Mouse (Mus musculus) stomach, postnatal 0 days (tissue): Measurements from ENCODE around the gene Edf1. TPM values are rescaled to one million over a fixed set of nuclear protein-coding genes. Genes with fewer than 3 reads are reported as not detected.

ENCODE experiments used
- ATAC-seq: fragments of 200-750 bp; cut with Nextera tagmentation; 2 replicates; pipeline ENCODE4 v1.8.0; 2017; ENCODE audit not compliant: low FRiP score, low TSS enrichment
- DNase-seq: peaks from one replicate; pipeline ENCODE4 v3.0.0-alpha.2; 2016; ENCODE audit warnings: low spot score
- H3K27ac ChIP-seq: fragments of 300-500 bp; sonication (generic); replicated peaks from 2 replicates; pipeline ENCODE4 v1.5.1; 2014; ENCODE audit warnings: mild to moderate bottlenecking, control low read depth
- H3K27me3 ChIP-seq: fragments of 300-500 bp; sonication (generic); 2 replicates; pipeline ENCODE4 v1.6.1; 2014; ENCODE audit warnings: low read length; ENCODE audit not compliant: control insufficient read depth, insufficient read depth
- H3K36me3 ChIP-seq: fragments of 300-500 bp; sonication (generic); 2 replicates; pipeline ENCODE4 v1.6.1; 2014; ENCODE audit warnings: low read length, mixed read lengths; ENCODE audit not compliant: control insufficient read depth, insufficient read depth
- H3K4me1 ChIP-seq: fragments of 300-500 bp; sonication (generic); replicated peaks from 2 replicates; pipeline ENCODE4 v1.6.1; 2014; ENCODE audit warnings: antibody characterized with exemption; ENCODE audit not compliant: control insufficient read depth, insufficient read depth
- H3K4me2 ChIP-seq: fragments of 300-500 bp; sonication (generic); replicated peaks from 2 replicates; pipeline ENCODE4 v1.6.1; 2014; ENCODE audit warnings: low read depth, mild to moderate bottlenecking, control low read depth, moderate library complexity
- H3K4me3 ChIP-seq: fragments of 300-500 bp; sonication (generic); 2 replicates; pipeline ENCODE4 v1.5.1; 2014; ENCODE audit warnings: low read depth, low read length, control low read depth
- H3K9ac ChIP-seq: fragments of 300-500 bp; sonication (generic); 2 replicates; pipeline ENCODE4 v1.6.1; 2014; ENCODE audit warnings: mild to moderate bottlenecking, low read length, control low read depth, mixed read lengths
- H3K9me3 ChIP-seq: fragments of 300-500 bp; sonication (generic); 2 replicates; pipeline ENCODE4 v1.6.1; 2016; ENCODE audit warnings: low read length; ENCODE audit not compliant: control insufficient read depth
- CTCF ChIP-seq: IDR thresholded peaks from 2 replicates; pipeline ENCODE4 v1.5.1; 2016; ENCODE audit warnings: antibody characterized with exemption, low read depth, mild to moderate bottlenecking, moderate library complexity
- EP300 ChIP-seq: optimal IDR thresholded peaks from 2 replicates; pipeline ENCODE3; 2016; ENCODE audit warnings: antibody characterized with exemption
- WGBS: fragments of 180-500 bp; shearing (Covaris S2); extraction: QIAGEN DNeasy Blood & Tissue Kit; methylation state at CpG from one replicate; pipeline ENCODE4 v1.1.7; 2014; 5-methylcytosine and 5-hydroxymethylcytosine counted together
- polyA plus RNA-seq: library from polyadenylated mRNA; unstranded; fragments of >200 nt; fragmentation: Nextera tagmentation; extraction: Ambion mirVana; gene quantifications from 2 replicates; pipeline ENCODE4 v1.2.1, GENCODE M21; 2015

The Edf1 gene
- polyA plus RNA-seq, 1 experiment from 2014 or later = 351 TPM

- Histone ChIP-seq H3K9ac (peak within 1 kb of the TSS; percentile 55), H3K9me3 (no peaks in the 10 kb centered on the region), H3K4me1 (peaks cover 7% of the 10 kb centered on the region; the same call in 1 of the 2 replicates), H3K4me3 (peak within 1 kb of the TSS; percentile 50), H3K4me2 (peak within 1 kb of the TSS; percentile 80), H3K27ac (peak within 1 kb of the TSS; percentile 83), H3K36me3 (no peaks in the 10 kb centered on the region; the same call in 1 of the 2 replicates), H3K27me3 (peaks cover 23% of the 10 kb centered on the region)
- TF ChIP-seq EP300 (no peak), CTCF (no peak)
- peak; percentile 97 for DNase-seq
- under 1% methylated on average over 40 of the region's 45 CpGs for WGBS
- peak; percentile 97 for ATAC-seq
Measured at GRCm38 (mm10) chr2:25574579-25575431, 17.2 kb downstream of the Edf1 start, which contains the start of the genes Mamdc4 and Phpt1. TSS of gene Mamdc4 (minus strand) at chr2:25574845. TSS of gene Phpt1 (minus strand) at chr2:25575224.

DNA sequence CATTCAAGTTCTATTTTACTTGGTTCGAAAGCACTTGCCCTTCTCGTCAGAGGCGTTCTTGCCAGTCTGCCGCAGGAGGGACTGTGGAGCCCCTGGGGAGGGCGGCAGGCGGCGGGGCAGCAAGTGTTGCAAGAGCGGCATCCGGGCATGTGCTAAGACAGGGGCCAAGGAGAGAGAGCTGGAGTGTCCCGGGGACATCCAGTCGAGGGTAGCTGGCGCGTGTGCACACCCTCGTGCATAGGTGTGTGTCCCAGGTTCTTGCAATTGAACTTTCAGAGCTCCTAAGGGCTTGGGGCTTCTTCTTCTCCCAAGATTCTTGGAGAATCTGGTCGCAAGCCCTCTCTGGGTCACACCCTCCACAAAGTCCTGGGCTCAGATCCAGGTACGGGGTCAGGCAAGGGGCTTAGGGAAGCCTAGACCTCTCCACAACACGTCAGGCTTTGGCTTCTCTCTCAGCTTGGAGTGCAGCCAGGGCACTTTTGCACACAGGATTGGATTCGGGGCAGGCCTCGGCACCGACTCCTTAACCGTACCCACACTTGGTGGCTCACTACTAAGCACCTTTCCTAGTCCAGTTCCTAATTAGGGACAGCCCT lies 17.9 kb downstream of the Edf1 start:
- TF ChIP-seq EP300 = no peak
- TF ChIP-seq CTCF = no peak
- Histone ChIP-seq H3K4me1 (peaks cover 7% of the 10 kb centered on the region; the same call in 1 of the 2 replicates), H3K4me3 (peak overlapping the region; percentile 50), H3K9ac (peak overlapping the region; percentile 55), H3K36me3 (no peaks in the 10 kb centered on the region), H3K9me3 (no peaks in the 10 kb centered on the region), H3K27me3 (peaks cover 26% of the 10 kb centered on the region), H3K27ac (peak overlapping the region; percentile 83), H3K4me2 (peak overlapping the region; percentile 80)
- ATAC-seq (no peak), DNase-seq (peak; percentile 51)
- 10% methylated on average over 21 of the region's 21 CpGs for WGBS

- H3K4me2 ChIP-seq = no peak overlapping the region
- no peak overlapping the region for H3K4me3 ChIP-seq
- no peaks in the 10 kb centered on the region for H3K9me3 ChIP-seq
- TF ChIP-seq EP300 = no peak
- TF ChIP-seq CTCF = no peak
- DNase-seq = peak; percentile 13
- no peaks in the 10 kb centered on the region for H3K36me3 ChIP-seq
- ATAC-seq = no peak
- WGBS = 67% methylated on average over 16 of the region's 16 CpGs
- H3K4me1 ChIP-seq = peaks cover 8% of the 10 kb centered on the region; the same call in 1 of the 2 replicates
- H3K9ac ChIP-seq = no peak overlapping the region
- peaks cover 26% of the 10 kb centered on the region for H3K27me3 ChIP-seq
- H3K27ac ChIP-seq = peak overlapping the region; percentile 83; the same call in 1 of the 2 replicates
Measured at GRCm38 (mm10) chr2:25576028-25576850, 18.6 kb downstream of the Edf1 start.

DNA sequence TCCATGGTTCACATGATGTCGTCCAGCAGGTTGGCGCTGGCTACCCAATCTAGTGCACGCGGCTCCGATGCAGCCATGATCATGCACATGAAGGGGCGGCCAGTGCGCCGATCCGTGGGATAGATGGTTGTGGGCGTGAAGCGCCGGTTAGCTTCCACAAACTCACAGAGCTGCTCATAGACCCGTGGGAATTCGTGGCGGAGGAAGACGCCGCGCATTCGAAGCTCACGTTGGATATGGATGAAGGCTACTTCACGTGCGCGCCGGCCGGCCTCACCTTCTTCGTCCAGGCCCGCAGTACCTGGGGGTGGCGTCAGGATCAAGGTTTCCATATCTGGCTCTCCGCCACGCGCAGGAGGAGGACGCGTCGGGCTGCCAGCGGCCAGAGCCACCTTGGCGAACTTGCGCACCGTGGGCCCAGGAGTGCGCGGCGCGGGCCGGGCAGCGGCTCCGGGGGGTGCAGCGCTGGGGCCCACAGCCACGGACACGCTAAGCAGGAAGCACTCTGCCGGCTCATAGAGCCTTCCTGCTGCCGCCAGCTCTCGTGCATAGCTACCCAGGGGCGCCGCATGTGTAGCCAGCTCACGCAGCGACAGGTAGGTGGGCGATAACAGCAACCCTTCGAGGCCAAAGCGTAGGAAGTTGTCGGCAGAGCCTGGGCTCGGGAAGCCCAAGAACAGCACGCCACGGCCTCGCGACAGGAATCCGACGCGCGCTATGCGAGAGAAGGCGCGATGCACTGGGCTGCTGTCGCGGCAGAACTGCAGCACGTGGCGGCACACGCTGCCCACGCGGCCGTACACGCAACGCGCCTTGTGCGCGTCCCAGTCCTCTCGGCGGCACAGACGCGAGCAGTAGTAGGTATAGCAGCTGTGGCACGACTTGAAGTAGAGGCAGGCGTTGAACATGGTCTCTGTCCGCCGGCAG lies 19.6 kb downstream of the Edf1 start:
- Histone ChIP-seq H3K27ac (no peak overlapping the region), H3K4me2 (peak overlapping the region; percentile 33; the same call in 1 of the 2 replicates), H3K4me3 (peak overlapping the region; percentile 18; the same call in 1 of the 2 replicates), H3K9ac (0 out of 2 replicates have a peak overlapping the region, but pooled peaks have one; percentile 4), H3K9me3 (no peaks in the 10 kb centered on the region), H3K27me3 (peaks cover 26% of the 10 kb centered on the region), H3K36me3 (no peaks in the 10 kb centered on the region), H3K4me1 (peaks cover 12% of the 10 kb centered on the region; the same call in 1 of the 2 replicates)
- TF ChIP-seq EP300 (no peak), CTCF (no peak)
- 20% methylated on average over 92 of the region's 92 CpGs for WGBS
- ATAC-seq (no peak), DNase-seq (peak; percentile 40)
